Mouse (Mus musculus): ENCODE measurements around the gene Gm49359. TPM values are rescaled to one million over a fixed set of nuclear protein-coding genes. Genes with fewer than 3 reads are reported as not detected.
A peak's percentile ranks its signal among the peaks of the same experiment; 100 is the strongest.
"Not testable (repeated sequence)": the region's sequence is repeated elsewhere in the genome, so short reads cannot be mapped to it uniquely, and the experiment has no call there.

Gene Gm49359
- polyA plus RNA-seq (2014; fragmentation: Nextera tagmentation; extraction: Ambion mirVana) = 14.1 and 15.4 TPM in 2 replicates

GRCm38 (mm10) chr13:62466424-62467334 is at the start of gene Gm49359:
Gm49359 (minus strand) TSS chr13:62466832.
- 0 out of 2 replicates have a peak within 1 kb of the TSS, but pooled peaks have one; percentile 34 for H3K27ac ChIP-seq (ENCODE audit: low read length)
- not testable (repeated sequence) for H3K4me1 ChIP-seq (ENCODE audit: control insufficient read depth, insufficient read depth, low read length)
- 2% methylated on average over 28 of the region's 28 CpGs for WGBS

GRCm38 (mm10) chr13:62510641-62511420 is 44.2 kb upstream of the Gm49359 start:
- WGBS = 87% methylated on average over 1 of the region's 1 CpGs
- not testable (repeated sequence) for H3K36me3 ChIP-seq (ENCODE audit: control insufficient read depth, insufficient read depth, low read length); H3K4me2 ChIP-seq (replicated peaks; ENCODE audit: low read depth, low read length); H3K9ac ChIP-seq (replicated peaks; ENCODE audit: low read depth, low read length); ATAC-seq (ENCODE audit: insufficient number of reproducible peaks, insufficient read depth, low FRiP score, low read depth); H3K4me1 ChIP-seq (ENCODE audit: control insufficient read depth, insufficient read depth, low read length); H3K9me3 ChIP-seq (ENCODE audit: control insufficient read depth, low read depth, low read length); H3K27me3 ChIP-seq (ENCODE audit: control insufficient read depth, insufficient read depth, low read length); H3K4me3 ChIP-seq (ENCODE audit: low read depth, low read length); H3K27ac ChIP-seq (ENCODE audit: low read length)

More at GRCm38 (mm10) chr13:62466424-62467334, at the start of gene Gm49359:
- peak; percentile 99 for ATAC-seq (ENCODE audit: insufficient number of reproducible peaks, insufficient read depth, low FRiP score, low read depth)
- H3K4me2 ChIP-seq (replicated peaks; ENCODE audit: low read depth, low read length) = peak within 1 kb of the TSS; percentile 25; the same call in 1 of the 2 replicates
- not testable (repeated sequence) for H3K36me3 ChIP-seq (ENCODE audit: control insufficient read depth, insufficient read depth, low read length); H3K27me3 ChIP-seq (ENCODE audit: control insufficient read depth, insufficient read depth, low read length); H3K9ac ChIP-seq (replicated peaks; ENCODE audit: low read depth, low read length); H3K9me3 ChIP-seq (ENCODE audit: control insufficient read depth, low read depth, low read length)
- H3K4me3 ChIP-seq (ENCODE audit: low read depth, low read length) = peak within 1 kb of the TSS; percentile 46

- not testable (repeated sequence) for H3K27ac ChIP-seq (ENCODE audit: low read length); H3K36me3 ChIP-seq (ENCODE audit: control insufficient read depth, insufficient read depth, low read length); H3K9ac ChIP-seq (replicated peaks; ENCODE audit: low read depth, low read length); ATAC-seq (ENCODE audit: insufficient number of reproducible peaks, insufficient read depth, low FRiP score, low read depth); H3K27me3 ChIP-seq (ENCODE audit: control insufficient read depth, insufficient read depth, low read length); H3K4me2 ChIP-seq (replicated peaks; ENCODE audit: low read depth, low read length); H3K4me1 ChIP-seq (ENCODE audit: control insufficient read depth, insufficient read depth, low read length); H3K4me3 ChIP-seq (ENCODE audit: low read depth, low read length); H3K9me3 ChIP-seq (ENCODE audit: control insufficient read depth, low read depth, low read length)
- WGBS = 94% methylated on average over 8 of the region's 8 CpGs
These were observed 6.0 kb upstream of the Gm49359 start for GRCm38 (mm10) chr13:62472661-62473060.

GRCm38 (mm10) chr13:62469947-62470346 is 3.3 kb upstream of the Gm49359 start:
- not testable (repeated sequence) for H3K36me3 ChIP-seq (ENCODE audit: control insufficient read depth, insufficient read depth, low read length); H3K4me2 ChIP-seq (replicated peaks; ENCODE audit: low read depth, low read length); H3K9ac ChIP-seq (replicated peaks; ENCODE audit: low read depth, low read length); ATAC-seq (ENCODE audit: insufficient number of reproducible peaks, insufficient read depth, low FRiP score, low read depth); H3K27me3 ChIP-seq (ENCODE audit: control insufficient read depth, insufficient read depth, low read length); H3K9me3 ChIP-seq (ENCODE audit: control insufficient read depth, low read depth, low read length); H3K4me3 ChIP-seq (ENCODE audit: low read depth, low read length); H3K27ac ChIP-seq (ENCODE audit: low read length); H3K4me1 ChIP-seq (ENCODE audit: control insufficient read depth, insufficient read depth, low read length)

Small RNA genes within 50 kb of the gene (microRNA-seq; reads per million reads assigned to microRNA genes)
- gene Gm22256 = not detected

Other genes with a start within 250 kb of the Gm49359 start
- 4.5 and 6.3 TPM in 2 replicates for gene Gm3604, start 83.7 kb downstream of the Gm49359 start, polyA plus RNA-seq (2014; fragmentation: Nextera tagmentation; extraction: Ambion mirVana)
- gene Zfp935, start 91.7 kb upstream of the Gm49359 start, polyA plus RNA-seq (2014; fragmentation: Nextera tagmentation; extraction: Ambion mirVana) = 1.5 TPM in 1 of 2 replicates, not detected in the other
- 20.3 and 25.0 TPM in 2 replicates for gene Zfp934, start 104.4 kb upstream of the Gm49359 start, polyA plus RNA-seq (2014; fragmentation: Nextera tagmentation; extraction: Ambion mirVana)
- 12.8 and 15.1 TPM in 2 replicates for gene 6720489N17Rik, start 157.3 kb upstream of the Gm49359 start, polyA plus RNA-seq (2014; fragmentation: Nextera tagmentation; extraction: Ambion mirVana)